Mouse (Mus musculus) ES-Bruce4 (cell line): ENCODE data around the gene Zdhhc14.

Experiments
- CTCF ChIP-seq: IDR thresholded peaks from one replicate; pipeline ENCODE4 v1.8.1; 2011; ENCODE audit warnings: low read depth, low read length
- EP300 ChIP-seq: IDR thresholded peaks from 2 replicates; pipeline ENCODE4 v1.6.1; 2011; ENCODE audit warnings: low read depth, low read length; ENCODE audit not compliant: insufficient read depth

DNA sequence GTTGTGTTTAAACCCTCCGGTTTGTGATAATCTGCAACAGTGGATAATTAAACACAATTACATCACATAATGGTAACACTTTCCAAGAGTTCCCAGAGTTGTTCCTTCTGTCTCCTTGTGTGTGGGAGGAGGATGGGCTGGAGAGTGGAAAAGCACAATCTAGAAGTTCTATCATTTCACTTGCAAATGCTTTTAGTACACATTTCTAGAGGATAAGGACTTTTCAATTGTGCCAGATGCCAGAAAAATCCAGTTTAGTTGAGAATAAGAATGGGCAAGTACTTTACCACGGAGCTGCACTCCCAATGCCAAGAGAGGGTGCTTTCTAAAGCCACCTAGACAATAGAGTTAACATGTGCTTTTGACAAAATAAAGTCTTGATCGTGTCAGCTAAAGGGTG is 2.0 kb upstream of the Zdhhc14 start:
- TF ChIP-seq CTCF (no peak), EP300 (no peak)
